Mouse (Mus musculus): Measurements from ENCODE around the gene 4930404H24Rik. TPM values are rescaled to one million over a fixed set of nuclear protein-coding genes. Genes with fewer than 3 reads are reported as not detected.

The 4930404H24Rik gene
- polyA plus RNA-seq, 1 experiment from 2014 or later, result not detected

DNA sequence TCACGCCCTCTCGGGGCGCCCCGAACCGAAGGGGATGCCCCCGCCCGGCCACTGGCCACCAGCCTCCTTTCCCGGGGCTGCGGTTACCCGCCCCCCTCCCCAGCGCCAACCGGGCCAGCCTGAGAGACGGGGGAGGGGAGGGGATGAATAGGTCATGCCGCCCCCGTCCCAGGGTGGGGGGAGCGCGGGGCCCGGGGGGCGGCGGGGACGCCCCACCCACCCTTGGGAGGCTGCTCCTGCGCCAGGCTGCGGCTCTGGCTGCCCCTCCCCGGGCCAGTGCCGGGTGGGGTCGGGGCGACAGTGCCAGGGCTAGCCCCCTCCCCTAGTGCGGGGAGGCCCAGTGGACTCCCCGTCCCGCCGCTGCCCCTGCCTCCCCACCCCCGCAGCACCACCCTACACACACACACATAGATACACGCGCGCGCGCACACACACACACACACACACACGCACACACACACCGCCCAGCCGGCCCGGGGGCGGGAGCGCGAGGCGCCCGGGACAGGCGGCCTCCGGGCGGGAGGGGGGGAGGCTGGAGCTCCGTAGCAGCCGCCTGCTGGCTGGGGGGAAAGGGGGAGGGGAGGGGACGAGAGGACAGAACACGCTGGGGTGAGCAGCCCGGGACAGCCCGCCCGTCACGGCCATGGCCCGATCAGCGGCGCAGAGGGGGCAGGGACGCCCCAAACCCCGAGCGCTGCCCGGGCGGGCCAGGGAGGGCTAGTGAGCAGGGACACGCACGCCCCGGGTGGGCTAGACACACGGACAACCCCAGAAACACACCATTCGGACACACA lies 36.2 kb downstream of the 4930404H24Rik start:
- Histone ChIP-seq H3K27ac (ENCODE audit: low read depth, low read length) (peak overlapping the region; percentile 86), H3K4me2 (peak overlapping the region; percentile 96), H3K4me3 (ENCODE audit: low read depth, low read length) (peak overlapping the region; percentile 71), H3K4me1 (ENCODE audit: control insufficient read depth, insufficient read depth, low read length) (peaks cover 42% of the 10 kb centered on the region), H3K27me3 (ENCODE audit: control insufficient read depth, insufficient read depth, low read length) (peaks cover 8% of the 10 kb centered on the region; the same call in 1 of the 2 replicates), H3K9ac (ENCODE audit: low read depth, low read length) (peak overlapping the region; percentile 84), H3K9me3 (replicated peaks; ENCODE audit: control insufficient read depth, low read length) (no peaks in the 10 kb centered on the region), H3K36me3 (ENCODE audit: control insufficient read depth, insufficient read depth, low read length) (no peaks in the 10 kb centered on the region)
- ATAC-seq (replicated peaks; ENCODE audit: insufficient number of reproducible peaks, low FRiP score, low TSS enrichment), result peak; percentile 28; the same call in 1 of the 2 replicates
- 1% methylated on average over 34 of the region's 70 CpGs for WGBS (ENCODE audit: insufficient replicate concordance)

DNA sequence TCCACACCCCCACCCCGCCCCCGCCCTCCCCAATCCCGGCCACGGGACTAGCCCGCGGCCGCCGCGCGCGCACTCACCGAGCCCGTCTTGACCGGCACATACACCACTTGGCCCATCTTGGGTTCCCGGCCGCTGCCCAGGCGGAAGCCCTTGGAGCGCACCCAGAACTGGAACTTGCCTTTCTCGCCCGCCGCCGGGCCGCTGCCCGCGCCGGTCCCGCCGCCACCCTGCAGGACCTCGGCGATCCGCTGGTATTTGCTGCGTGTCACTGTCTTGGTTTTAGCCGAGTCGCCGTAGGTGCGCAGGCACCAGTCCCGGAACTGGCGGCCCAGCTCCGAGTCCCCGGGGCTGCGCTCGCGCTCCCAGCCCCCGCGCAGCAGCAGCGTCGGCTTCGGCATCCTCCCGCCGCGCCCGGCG lies 36.8 kb downstream of the 4930404H24Rik start:
- Histone ChIP-seq H3K27ac (ENCODE audit: low read depth, low read length) (peak overlapping the region; percentile 86), H3K36me3 (ENCODE audit: control insufficient read depth, insufficient read depth, low read length) (no peaks in the 10 kb centered on the region), H3K4me3 (ENCODE audit: low read depth, low read length) (peak overlapping the region; percentile 71), H3K4me1 (ENCODE audit: control insufficient read depth, insufficient read depth, low read length) (peaks cover 38% of the 10 kb centered on the region), H3K4me2 (peak overlapping the region; percentile 96), H3K9me3 (replicated peaks; ENCODE audit: control insufficient read depth, low read length) (no peaks in the 10 kb centered on the region), H3K27me3 (ENCODE audit: control insufficient read depth, insufficient read depth, low read length) (peaks cover 8% of the 10 kb centered on the region; the same call in 1 of the 2 replicates), H3K9ac (ENCODE audit: low read depth, low read length) (peak overlapping the region; percentile 84)
- whole genome bisulfite sequencing (ENCODE audit: insufficient replicate concordance), result under 1% methylated on average over 38 of the region's 53 CpGs
- ATAC-seq (replicated peaks; ENCODE audit: insufficient number of reproducible peaks, low FRiP score, low TSS enrichment), result peak; percentile 5; the same call in 1 of the 2 replicates

DNA sequence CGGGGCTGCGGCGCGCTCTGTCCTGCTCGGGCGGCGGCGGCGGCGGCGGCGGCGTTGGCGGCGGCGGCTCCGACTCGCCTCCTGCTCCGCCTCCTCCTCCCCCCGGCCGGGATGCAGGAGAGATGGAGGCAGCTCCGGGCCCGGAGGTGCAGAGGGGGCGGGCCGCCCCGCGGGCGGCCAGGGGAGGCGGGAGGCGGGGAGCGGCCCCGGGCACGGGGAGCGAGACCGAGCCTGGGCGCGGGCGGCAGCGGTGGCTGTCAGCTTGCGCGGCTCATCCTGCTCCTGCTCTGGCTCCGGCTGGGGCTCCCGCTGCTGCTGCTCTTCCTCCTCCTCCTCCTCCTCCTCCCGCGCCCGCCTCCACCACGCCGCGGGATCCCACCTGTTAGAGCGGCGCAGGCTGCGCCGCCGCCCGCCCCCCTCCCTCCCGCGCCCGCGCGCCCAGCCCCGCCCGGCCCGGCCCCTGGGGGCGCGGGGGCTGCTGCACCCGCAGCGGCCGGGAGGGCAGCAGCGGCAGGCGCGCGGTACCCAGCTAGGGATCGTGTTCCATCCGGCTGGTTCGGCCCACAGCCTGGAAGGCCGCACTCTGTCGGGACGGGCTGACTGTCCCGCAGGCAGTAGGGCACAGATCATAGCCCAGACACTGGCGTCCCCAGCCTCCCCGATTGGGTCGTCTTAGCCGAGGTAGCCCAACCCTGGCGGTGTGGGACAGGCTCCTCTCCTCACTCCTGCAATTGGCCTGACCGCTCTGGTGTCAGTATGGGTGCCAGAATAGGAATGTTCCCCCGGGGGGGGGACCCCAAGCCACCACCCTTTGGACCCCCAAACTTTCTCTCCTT lies 37.6 kb downstream of the 4930404H24Rik start, which contains the start of gene Nol4l:
Nol4l (minus strand) TSS at position 41 of the 836 bp plus-strand sequence.
- Histone ChIP-seq H3K4me3 (ENCODE audit: low read depth, low read length) (peak within 1 kb of the TSS; percentile 71), H3K9ac (ENCODE audit: low read depth, low read length) (peak within 1 kb of the TSS; percentile 84), H3K27me3 (ENCODE audit: control insufficient read depth, insufficient read depth, low read length) (peaks cover 8% of the 10 kb centered on the region; the same call in 1 of the 2 replicates), H3K36me3 (ENCODE audit: control insufficient read depth, insufficient read depth, low read length) (no peaks in the 10 kb centered on the region), H3K4me1 (ENCODE audit: control insufficient read depth, insufficient read depth, low read length) (peaks cover 35% of the 10 kb centered on the region), H3K27ac (ENCODE audit: low read depth, low read length) (peak within 1 kb of the TSS; percentile 86), H3K9me3 (replicated peaks; ENCODE audit: control insufficient read depth, low read length) (no peaks in the 10 kb centered on the region), H3K4me2 (peak within 1 kb of the TSS; percentile 96)
- ATAC-seq (replicated peaks; ENCODE audit: insufficient number of reproducible peaks, low FRiP score, low TSS enrichment), result no peak
- 3% methylated on average over 22 of the region's 86 CpGs for WGBS (ENCODE audit: insufficient replicate concordance)

DNA sequence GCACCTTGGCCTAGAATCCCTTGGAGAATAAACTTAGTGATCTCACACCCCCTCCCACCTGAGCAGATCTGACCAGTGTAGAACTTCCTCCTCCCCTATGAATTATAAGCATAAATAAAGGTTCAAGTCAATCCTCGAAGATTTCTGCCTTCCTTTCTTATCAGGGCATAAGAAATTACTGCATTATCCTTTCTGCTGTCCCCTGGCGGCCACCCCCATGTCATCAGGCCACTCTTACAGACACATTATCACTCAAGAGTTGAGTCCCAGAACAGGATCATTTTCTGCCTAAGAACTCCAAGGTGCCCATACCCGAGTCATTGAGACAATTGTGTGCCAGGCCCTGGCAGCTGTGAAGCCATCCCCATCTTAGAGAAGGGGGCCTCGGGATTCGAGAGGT lies 38.4 kb downstream of the 4930404H24Rik start:
- Histone ChIP-seq H3K27ac (ENCODE audit: low read depth, low read length) (no peak overlapping the region), H3K4me1 (ENCODE audit: control insufficient read depth, insufficient read depth, low read length) (peaks cover 27% of the 10 kb centered on the region), H3K9me3 (replicated peaks; ENCODE audit: control insufficient read depth, low read length) (no peaks in the 10 kb centered on the region), H3K27me3 (ENCODE audit: control insufficient read depth, insufficient read depth, low read length) (peaks cover 8% of the 10 kb centered on the region; the same call in 1 of the 2 replicates), H3K36me3 (ENCODE audit: control insufficient read depth, insufficient read depth, low read length) (no peaks in the 10 kb centered on the region), H3K9ac (ENCODE audit: low read depth, low read length) (no peak overlapping the region), H3K4me2 (no peak overlapping the region), H3K4me3 (ENCODE audit: low read depth, low read length) (no peak overlapping the region)
- ATAC-seq (replicated peaks; ENCODE audit: insufficient number of reproducible peaks, low FRiP score, low TSS enrichment), result no peak
- WGBS (ENCODE audit: insufficient replicate concordance), result 38% methylated on average over 5 of the region's 5 CpGs

DNA sequence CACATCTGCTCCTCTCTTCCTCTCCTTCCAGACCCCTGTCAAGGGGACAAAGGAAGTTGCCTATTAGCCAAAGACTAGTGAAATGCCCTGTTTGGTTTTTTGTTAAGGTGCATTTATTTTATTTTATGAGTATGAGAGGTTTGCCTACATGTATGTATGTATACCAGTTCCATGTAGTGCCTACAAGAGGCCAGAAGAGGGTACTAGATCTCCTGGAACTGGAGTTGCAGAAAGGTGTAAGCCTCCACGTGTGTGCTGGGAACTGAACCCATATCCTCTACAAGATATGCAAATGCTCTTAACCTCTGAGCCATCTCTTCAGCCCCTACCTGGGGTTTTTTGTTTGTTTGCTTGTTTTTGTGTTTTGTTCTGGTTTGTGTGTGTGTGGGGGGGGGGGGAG lies 41.4 kb downstream of the 4930404H24Rik start:
- Histone ChIP-seq H3K27me3 (ENCODE audit: control insufficient read depth, insufficient read depth, low read length) (peaks cover 8% of the 10 kb centered on the region; the same call in 1 of the 2 replicates), H3K27ac (ENCODE audit: low read depth, low read length) (no peak overlapping the region), H3K4me1 (ENCODE audit: control insufficient read depth, insufficient read depth, low read length) (no peaks in the 10 kb centered on the region), H3K36me3 (ENCODE audit: control insufficient read depth, insufficient read depth, low read length) (no peaks in the 10 kb centered on the region), H3K4me3 (ENCODE audit: low read depth, low read length) (no peak overlapping the region), H3K4me2 (no peak overlapping the region), H3K9me3 (replicated peaks; ENCODE audit: control insufficient read depth, low read length) (no peaks in the 10 kb centered on the region), H3K9ac (ENCODE audit: low read depth, low read length) (no peak overlapping the region)
- 69% methylated on average over 1 of the region's 1 CpGs for WGBS (ENCODE audit: insufficient replicate concordance)
- no peak for ATAC-seq (replicated peaks; ENCODE audit: insufficient number of reproducible peaks, low FRiP score, low TSS enrichment)

DNA sequence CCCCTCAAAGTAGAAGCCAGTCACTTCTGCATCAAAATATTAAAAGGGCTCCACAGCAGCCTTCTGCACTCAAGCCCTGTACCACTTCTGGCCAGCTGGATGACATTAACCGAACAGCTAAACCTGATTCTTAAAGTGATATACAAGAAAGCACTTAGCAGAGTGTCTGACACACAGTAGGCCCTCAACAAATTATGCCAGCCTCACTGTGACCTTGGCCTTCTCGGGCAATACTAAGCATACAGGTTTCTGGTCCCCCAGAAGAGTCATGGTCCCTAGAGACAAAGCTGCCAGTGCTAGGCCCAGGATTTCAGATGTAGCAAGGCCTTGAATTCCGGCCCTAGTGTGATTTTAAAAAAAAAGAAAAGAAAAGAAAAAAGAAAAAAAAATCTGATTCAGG lies 46.3 kb downstream of the 4930404H24Rik start:
- WGBS (ENCODE audit: insufficient replicate concordance), result 86% methylated on average over 3 of the region's 3 CpGs
- Histone ChIP-seq H3K9me3 (replicated peaks; ENCODE audit: control insufficient read depth, low read length) (no peaks in the 10 kb centered on the region), H3K4me1 (ENCODE audit: control insufficient read depth, insufficient read depth, low read length) (peaks cover 7% of the 10 kb centered on the region; the same call in 1 of the 2 replicates), H3K4me3 (ENCODE audit: low read depth, low read length) (no peak overlapping the region), H3K36me3 (ENCODE audit: control insufficient read depth, insufficient read depth, low read length) (no peaks in the 10 kb centered on the region), H3K9ac (ENCODE audit: low read depth, low read length) (no peak overlapping the region), H3K27ac (ENCODE audit: low read depth, low read length) (no peak overlapping the region), H3K27me3 (ENCODE audit: control insufficient read depth, insufficient read depth, low read length) (no peaks in the 10 kb centered on the region), H3K4me2 (no peak overlapping the region)
- ATAC-seq (replicated peaks; ENCODE audit: insufficient number of reproducible peaks, low FRiP score, low TSS enrichment), result no peak

DNA sequence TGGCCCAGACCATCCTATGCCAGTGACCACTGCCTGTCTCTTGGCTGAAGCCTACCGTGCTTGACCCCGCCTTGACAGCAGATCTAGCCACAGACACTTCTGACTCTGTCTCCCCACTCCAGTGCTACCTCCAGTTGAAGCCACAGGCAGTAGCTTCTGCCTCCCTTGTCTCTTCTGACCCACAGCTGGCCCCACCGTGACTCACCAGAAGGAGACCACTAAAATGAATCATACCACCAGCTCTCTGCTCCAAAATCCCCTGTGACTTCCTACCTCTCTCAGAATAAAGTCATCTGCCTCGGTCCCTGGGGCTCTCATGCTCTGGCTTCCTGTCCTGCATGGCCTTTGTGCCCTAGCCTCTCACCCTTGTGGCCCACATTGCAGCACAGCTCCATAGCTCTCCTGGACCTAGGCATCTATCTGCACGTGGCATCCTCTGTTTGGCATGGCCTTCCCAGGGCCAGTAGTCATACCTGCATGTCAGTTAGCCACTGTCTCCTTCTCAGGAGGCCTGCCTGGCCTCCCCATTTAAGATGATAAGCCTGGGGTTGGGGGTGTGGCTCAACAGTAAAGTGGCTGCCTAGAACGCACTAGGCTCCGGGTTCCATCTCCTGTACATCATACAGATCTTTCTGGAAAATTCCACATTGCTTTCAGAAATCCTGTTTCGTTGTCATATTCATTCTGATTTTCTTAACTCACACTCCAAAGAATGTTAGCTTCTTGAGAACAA lies 50.5 kb downstream of the 4930404H24Rik start:
- Histone ChIP-seq H3K4me2 (no peak overlapping the region), H3K9ac (ENCODE audit: low read depth, low read length) (no peak overlapping the region), H3K36me3 (ENCODE audit: control insufficient read depth, insufficient read depth, low read length) (no peaks in the 10 kb centered on the region), H3K9me3 (replicated peaks; ENCODE audit: control insufficient read depth, low read length) (no peaks in the 10 kb centered on the region), H3K4me3 (ENCODE audit: low read depth, low read length) (no peak overlapping the region), H3K4me1 (ENCODE audit: control insufficient read depth, insufficient read depth, low read length) (peaks cover 29% of the 10 kb centered on the region), H3K27me3 (ENCODE audit: control insufficient read depth, insufficient read depth, low read length) (0 out of 2 replicates have a peak, but pooled peaks cover 4% of the 10 kb centered on the region), H3K27ac (ENCODE audit: low read depth, low read length) (no peak overlapping the region)
- 74% methylated on average over 8 of the region's 8 CpGs for WGBS (ENCODE audit: insufficient replicate concordance)
- no peak for ATAC-seq (replicated peaks; ENCODE audit: insufficient number of reproducible peaks, low FRiP score, low TSS enrichment)

Measured in heart, embryonic 11.5 days (tissue).